Mouse (Mus musculus) neural tube, embryonic 14.5 days (tissue): ENCODE data around the gene Syne3. TPM values are rescaled to one million over a fixed set of nuclear protein-coding genes. Genes with fewer than 3 reads are reported as not detected.

ENCODE experiments used
- ATAC-seq: fragments of 200-750 bp; cut with Nextera tagmentation; 2 replicates; pipeline ENCODE4 v1.8.0; 2017; ENCODE audit warnings: low read depth, mild to moderate bottlenecking, moderate TSS enrichment, moderate library complexity
- H3K27ac ChIP-seq: fragments of 300-500 bp; sonication (generic); 2 replicates; pipeline ENCODE4 v1.5.1; 2014; ENCODE audit warnings: low read depth, mild to moderate bottlenecking, control low read depth, low read length, moderate library complexity, mixed read lengths
- H3K27me3 ChIP-seq: fragments of 300-500 bp; sonication (generic); 2 replicates; pipeline ENCODE4 v1.6.1; 2014; ENCODE audit warnings: low read length; ENCODE audit not compliant: control insufficient read depth, insufficient read depth
- H3K36me3 ChIP-seq: fragments of 300-500 bp; sonication (generic); 2 replicates; pipeline ENCODE4 v1.6.1; 2014; ENCODE audit warnings: low read length, mixed read lengths; ENCODE audit not compliant: control insufficient read depth, insufficient read depth
- H3K4me1 ChIP-seq: fragments of 300-500 bp; sonication (generic); 2 replicates; pipeline ENCODE4 v1.6.1; 2014; ENCODE audit warnings: low read length; ENCODE audit not compliant: control insufficient read depth, insufficient read depth
- H3K4me2 ChIP-seq: fragments of 300-500 bp; sonication (generic); 2 replicates; pipeline ENCODE4 v1.6.1; 2014; ENCODE audit warnings: mild to moderate bottlenecking, low read depth, low read length, control low read depth
- H3K4me3 ChIP-seq: fragments of 300-500 bp; sonication (generic); 2 replicates; pipeline ENCODE4 v1.5.1; 2014; ENCODE audit warnings: low read depth, low read length, control low read depth, mixed read lengths
- H3K9ac ChIP-seq: fragments of 300-500 bp; sonication (generic); replicated peaks from 2 replicates; pipeline ENCODE4 v1.6.1; 2014; ENCODE audit warnings: low read depth, mild to moderate bottlenecking, control low read depth, low read length, mixed read lengths
- H3K9me3 ChIP-seq: fragments of 300-500 bp; sonication (generic); 2 replicates; pipeline ENCODE4 v1.6.1; 2016; ENCODE audit warnings: low read length; ENCODE audit not compliant: control insufficient read depth
- WGBS: fragments of 180-500 bp; shearing (Covaris S2); extraction: QIAGEN DNeasy Blood & Tissue Kit; methylation state at CpG from one replicate; pipeline ENCODE4 v1.1.7; 2014; 5-methylcytosine and 5-hydroxymethylcytosine counted together
- polyA plus RNA-seq: library from polyadenylated mRNA; unstranded; fragments of >200 nt; fragmentation: Nextera tagmentation; extraction: Ambion mirVana; gene quantifications from 2 replicates; pipeline ENCODE4 v1.2.1, GENCODE M21; 2014

The Syne3 gene
- polyA plus RNA-seq, 1 experiment from 2014 or later: 0.23 TPM

GRCm38 (mm10) chr12:105039578-105040289, 30.1 kb upstream of the Syne3 start:
- Histone ChIP-seq H3K9ac (no peak overlapping the region), H3K27me3 (no peaks in the 10 kb centered on the region), H3K4me3 (no peak overlapping the region), H3K9me3 (no peaks in the 10 kb centered on the region), H3K27ac (no peak overlapping the region), H3K36me3 (no peaks in the 10 kb centered on the region; the same call in 1 of the 2 replicates), H3K4me2 (no peak overlapping the region), H3K4me1 (0 out of 2 replicates have a peak, but pooled peaks cover 3% of the 10 kb centered on the region)
- ATAC-seq: no peak
- WGBS: 70% methylated on average over 12 of the region's 12 CpGs

GRCm38 (mm10) chr12:105038918-105039317, 29.3 kb upstream of the Syne3 start:
- Histone ChIP-seq H3K9ac (no peak overlapping the region), H3K9me3 (no peaks in the 10 kb centered on the region), H3K4me1 (peaks cover 8% of the 10 kb centered on the region), H3K27me3 (no peaks in the 10 kb centered on the region), H3K4me3 (no peak overlapping the region), H3K36me3 (no peaks in the 10 kb centered on the region; the same call in 1 of the 2 replicates), H3K4me2 (no peak overlapping the region), H3K27ac (no peak overlapping the region)
- ATAC-seq: no peak
- WGBS: 85% methylated on average over 7 of the region's 7 CpGs

GRCm38 (mm10) chr12:105038211-105038610, 28.6 kb upstream of the Syne3 start:
- H3K27me3 ChIP-seq: no peaks in the 10 kb centered on the region
- H3K9me3 ChIP-seq: no peaks in the 10 kb centered on the region
- no peaks in the 10 kb centered on the region; the same call in 1 of the 2 replicates for H3K36me3 ChIP-seq
- no peak overlapping the region for H3K9ac ChIP-seq
- H3K27ac ChIP-seq: no peak overlapping the region
- peaks cover 14% of the 10 kb centered on the region for H3K4me1 ChIP-seq
- ATAC-seq: no peak
- no peak overlapping the region for H3K4me3 ChIP-seq
- WGBS: 92% methylated on average over 11 of the region's 11 CpGs
- no peak overlapping the region for H3K4me2 ChIP-seq

- Histone ChIP-seq H3K36me3 (peaks cover 4% of the 10 kb centered on the region; the same call in 1 of the 2 replicates), H3K27ac (no peak overlapping the region), H3K9me3 (no peaks in the 10 kb centered on the region), H3K4me1 (peaks cover 26% of the 10 kb centered on the region), H3K9ac (no peak overlapping the region), H3K4me3 (no peak overlapping the region; the same call in 1 of the 2 replicates), H3K27me3 (no peaks in the 10 kb centered on the region), H3K4me2 (peak overlapping the region; percentile 95)
- WGBS: 79% methylated on average over 14 of the region's 14 CpGs
- ATAC-seq: no peak
Observed at GRCm38 (mm10) chr12:105034130-105034769, 24.6 kb upstream of the Syne3 start.

- Histone ChIP-seq H3K27ac (peak overlapping the region; percentile 74), H3K9ac (peak overlapping the region; percentile 80), H3K27me3 (no peaks in the 10 kb centered on the region), H3K4me2 (peak overlapping the region; percentile 95), H3K9me3 (no peaks in the 10 kb centered on the region), H3K4me3 (peak overlapping the region; percentile 89), H3K4me1 (peaks cover 24% of the 10 kb centered on the region), H3K36me3 (peaks cover 4% of the 10 kb centered on the region; the same call in 1 of the 2 replicates)
- ATAC-seq: peak; percentile 57
- 4% methylated on average over 45 of the region's 45 CpGs for WGBS
Observed at GRCm38 (mm10) chr12:105032832-105033775, 23.5 kb upstream of the Syne3 start.

- under 1% methylated on average over 68 of the region's 72 CpGs for WGBS
- H3K9ac ChIP-seq: peak within 1 kb of the TSS; percentile 80
- H3K4me1 ChIP-seq: peaks cover 24% of the 10 kb centered on the region
- H3K36me3 ChIP-seq: peaks cover 4% of the 10 kb centered on the region; the same call in 1 of the 2 replicates
- ATAC-seq: peak; percentile 99
- peak within 1 kb of the TSS; percentile 74 for H3K27ac ChIP-seq
- H3K4me2 ChIP-seq: peak within 1 kb of the TSS; percentile 95
- H3K27me3 ChIP-seq: no peaks in the 10 kb centered on the region
- H3K4me3 ChIP-seq: peak within 1 kb of the TSS; percentile 89
- H3K9me3 ChIP-seq: no peaks in the 10 kb centered on the region
Observed at GRCm38 (mm10) chr12:105032147-105032831, 22.7 kb upstream of the Syne3 start, which contains the start of gene Glrx5. Gene Glrx5, plus strand, starts transcription at chr12:105032688.

GRCm38 (mm10) chr12:105031081-105032058, 21.8 kb upstream of the Syne3 start:
- Histone ChIP-seq H3K4me2 (peak overlapping the region; percentile 79), H3K4me1 (peaks cover 24% of the 10 kb centered on the region), H3K9me3 (no peaks in the 10 kb centered on the region), H3K36me3 (peaks cover 4% of the 10 kb centered on the region; the same call in 1 of the 2 replicates), H3K4me3 (peak overlapping the region; percentile 89), H3K27me3 (no peaks in the 10 kb centered on the region), H3K27ac (peak overlapping the region; percentile 60; the same call in 1 of the 2 replicates), H3K9ac (peak overlapping the region; percentile 78)
- ATAC-seq: no peak
- 4% methylated on average over 37 of the region's 37 CpGs for WGBS
